Mouse (Mus musculus) right cerebral cortex, adult 2 months (tissue): Measurements from ENCODE around the gene Fam8a1.

Experiments
- DNase-seq, 2 experiments: peaks; one replicate each; pipeline ENCODE4 v3.0.0; 2021 to 2022; ENCODE audit warnings: low spot score in 2 of 2

Gene Fam8a1

DNA sequence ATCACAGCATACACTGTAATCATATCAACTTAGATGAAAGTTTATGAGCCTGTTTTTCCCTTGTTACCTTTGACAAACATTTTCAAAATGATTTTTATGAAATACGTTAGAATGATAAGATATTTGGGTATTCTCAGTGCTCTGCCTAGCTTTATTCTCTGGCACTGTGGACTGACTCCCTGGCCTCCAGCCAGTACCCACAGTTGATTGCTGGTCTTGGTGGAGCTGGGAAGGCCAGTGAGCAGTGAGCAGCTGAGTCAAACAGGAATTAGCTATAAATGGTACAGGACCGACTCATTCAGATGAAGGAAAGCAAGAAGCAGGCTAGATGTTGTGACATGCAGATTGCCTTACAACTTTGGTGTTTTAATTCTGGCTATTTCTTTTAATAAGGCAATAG, 5.3 kb downstream of the Fam8a1 start:
- no peak for DNase-seq

DNA sequence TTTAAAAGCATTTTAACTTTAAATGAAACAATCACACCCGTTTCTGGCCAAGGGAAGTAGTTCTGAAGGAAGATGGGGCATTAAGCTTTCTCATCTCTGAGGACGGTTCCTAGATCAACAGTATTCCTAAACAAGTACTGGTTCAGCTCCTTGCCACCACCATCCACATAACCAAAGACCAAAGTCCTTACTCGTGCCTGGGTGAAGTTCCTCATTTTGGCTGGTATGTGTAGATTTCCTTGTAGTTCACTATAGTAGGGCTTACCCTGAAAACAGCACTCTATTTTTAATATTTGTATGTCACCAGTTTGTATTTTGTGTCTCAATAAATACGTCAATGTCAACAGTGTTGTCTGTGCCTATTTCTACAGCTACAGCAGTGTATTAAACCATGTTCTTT, 8.4 kb downstream of the Fam8a1 start:
- no peak for DNase-seq

DNA sequence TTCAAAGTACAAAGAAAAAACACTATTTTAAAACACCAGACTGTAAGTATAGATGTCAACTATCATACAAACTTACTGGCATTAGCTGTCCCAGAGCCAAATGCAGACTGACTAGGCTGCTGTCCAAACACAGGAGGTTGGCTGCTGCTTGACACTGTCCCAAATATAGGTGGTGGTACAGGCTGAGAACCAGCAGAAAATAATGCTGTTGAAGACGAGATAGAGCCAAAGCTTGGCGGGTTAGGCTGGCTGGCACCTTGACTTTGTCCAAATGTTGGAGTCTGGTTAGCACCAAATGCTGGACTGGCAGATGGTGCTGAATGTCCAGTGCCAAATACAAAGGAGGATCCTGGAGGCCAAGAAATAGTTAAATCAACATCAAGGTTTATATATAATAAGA, 13.6 kb downstream of the Fam8a1 start:
- DNase-seq = no peak

DNA sequence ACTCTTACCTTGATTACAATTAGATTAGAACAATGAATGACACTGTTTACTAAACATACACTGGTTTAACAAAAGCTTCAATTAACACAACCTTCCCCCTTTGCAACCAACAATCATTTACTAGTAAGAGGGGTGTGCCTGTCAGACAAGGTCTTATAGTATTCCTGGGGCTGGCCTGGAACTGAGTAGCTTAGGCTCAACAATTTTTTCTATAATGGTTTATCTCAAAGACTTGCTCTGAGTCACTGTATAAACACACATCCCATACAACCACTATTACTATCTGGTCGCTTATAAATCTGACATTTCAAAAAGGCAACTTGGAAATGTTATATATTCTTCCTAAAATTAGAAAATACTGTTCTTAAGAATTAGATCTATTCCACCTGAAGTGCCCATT, 14.0 kb downstream of the Fam8a1 start:
- no peak for DNase-seq

DNA sequence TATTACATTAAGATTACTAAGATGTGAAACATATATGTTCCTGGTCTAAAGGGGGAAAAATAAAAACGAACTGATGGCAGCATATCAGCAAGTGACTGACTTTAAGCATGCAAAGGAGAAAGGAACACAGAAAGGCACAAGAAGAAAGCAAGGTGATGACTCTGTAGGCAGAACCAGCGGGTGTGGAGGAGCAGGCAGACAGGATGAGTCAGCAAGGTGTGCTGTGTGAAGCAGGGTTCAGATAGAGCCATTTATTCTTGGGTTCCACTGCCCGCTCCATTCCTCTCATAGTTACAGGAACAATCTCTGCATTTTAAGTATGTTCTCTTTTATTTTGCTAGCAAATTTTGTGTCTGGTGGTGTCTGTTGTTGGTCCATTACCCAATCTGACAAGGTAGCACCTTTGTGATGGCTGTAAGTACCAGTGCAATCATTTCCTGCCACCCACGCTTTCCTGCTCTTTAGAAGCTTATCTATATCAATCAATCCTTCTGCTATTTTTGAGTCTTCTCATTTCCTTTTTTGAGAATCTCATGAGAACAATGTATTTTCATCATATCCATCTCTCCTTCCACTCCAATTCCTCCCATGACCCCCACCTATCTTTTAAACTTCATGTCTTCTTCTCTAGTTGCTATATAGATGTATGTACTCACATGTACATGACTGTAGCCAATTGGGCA, 21.4 kb downstream of the Fam8a1 start:
- no peak for DNase-seq

DNA sequence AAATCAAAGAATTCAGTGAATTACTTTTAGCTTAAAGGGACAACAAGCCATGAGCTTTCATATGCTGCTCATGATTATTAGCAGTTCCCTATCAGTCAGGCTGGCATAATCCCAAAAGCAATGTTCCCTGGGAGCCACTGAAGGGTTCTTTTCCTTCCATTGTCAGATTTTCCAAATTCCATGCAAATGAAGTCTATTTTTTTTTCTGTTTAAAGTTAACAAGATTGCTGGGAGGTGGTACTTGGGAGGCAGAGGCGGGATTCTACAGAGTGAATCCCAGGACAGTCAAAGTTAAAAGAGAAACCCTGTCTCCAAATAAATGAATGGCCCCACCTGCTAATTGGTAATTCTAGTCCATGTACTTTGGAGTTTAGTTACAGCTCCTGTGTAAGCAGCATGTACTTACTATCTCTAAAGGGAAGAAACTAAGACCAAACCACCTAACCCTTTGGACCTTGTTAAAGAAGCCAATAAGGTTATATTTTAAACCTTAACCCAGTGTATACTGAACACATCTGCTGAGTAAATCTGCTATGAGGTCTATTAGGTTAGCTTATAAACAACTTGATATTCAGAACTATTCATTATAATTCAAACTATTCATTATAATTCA, 26.1 kb downstream of the Fam8a1 start:
- DNase-seq = no peak

DNA sequence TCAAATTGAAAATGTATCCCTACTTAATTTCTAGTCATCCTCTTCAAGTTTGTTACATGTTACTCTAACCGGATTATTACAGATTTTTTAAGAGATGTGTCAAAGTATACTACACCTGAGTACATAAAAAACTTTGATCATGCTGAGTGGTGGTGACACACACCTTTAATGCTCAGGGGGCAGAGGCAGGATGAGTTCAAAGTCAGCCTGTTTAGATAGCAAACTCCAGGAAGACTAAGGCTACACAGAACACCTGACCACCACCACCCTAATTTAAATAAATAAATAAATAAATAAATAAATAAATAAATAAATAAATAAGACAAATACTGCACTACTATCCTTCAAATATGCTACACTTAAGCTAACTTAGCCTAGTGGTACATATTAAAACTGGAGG, 26.6 kb downstream of the Fam8a1 start:
- DNase-seq = no peak

DNA sequence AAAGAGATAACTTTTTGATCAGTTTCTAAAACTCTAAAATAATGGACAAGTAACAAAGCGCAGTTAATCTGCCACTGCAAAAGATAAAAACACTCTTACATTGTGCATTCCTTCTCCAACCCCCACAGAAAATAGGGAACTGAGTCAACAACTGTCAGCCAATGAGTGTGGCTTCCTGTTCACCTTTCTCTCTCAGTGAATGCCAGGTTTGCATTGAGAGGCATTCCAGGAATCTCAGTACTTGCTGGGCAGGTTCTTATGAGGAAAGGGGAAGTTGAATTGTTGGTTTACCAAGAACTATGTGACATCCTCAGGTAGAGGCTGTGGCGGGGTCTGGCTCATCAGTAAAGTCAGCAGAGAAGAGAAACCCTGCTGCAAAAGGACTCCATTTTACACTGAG, 27.5 kb downstream of the Fam8a1 start:
- DNase-seq = no peak

DNA sequence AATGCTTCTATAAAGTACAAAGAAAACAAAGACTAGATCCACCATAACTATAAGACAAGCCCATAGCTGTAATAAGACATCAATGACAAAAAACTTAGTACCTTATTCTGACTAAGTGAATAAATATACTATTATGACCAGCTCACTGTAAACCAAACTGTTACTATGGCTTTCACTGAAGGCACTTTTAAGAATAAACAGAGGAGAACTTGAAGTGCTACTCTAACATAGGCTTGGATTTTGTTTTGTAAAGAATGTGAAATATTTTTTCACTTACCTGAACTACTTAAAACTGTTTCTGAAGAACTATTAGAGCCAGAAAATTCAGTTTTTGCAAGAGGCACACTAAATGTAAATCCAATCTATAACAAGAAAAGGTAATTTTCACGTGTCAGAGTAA, 30.1 kb downstream of the Fam8a1 start:
- DNase-seq = no peak

DNA sequence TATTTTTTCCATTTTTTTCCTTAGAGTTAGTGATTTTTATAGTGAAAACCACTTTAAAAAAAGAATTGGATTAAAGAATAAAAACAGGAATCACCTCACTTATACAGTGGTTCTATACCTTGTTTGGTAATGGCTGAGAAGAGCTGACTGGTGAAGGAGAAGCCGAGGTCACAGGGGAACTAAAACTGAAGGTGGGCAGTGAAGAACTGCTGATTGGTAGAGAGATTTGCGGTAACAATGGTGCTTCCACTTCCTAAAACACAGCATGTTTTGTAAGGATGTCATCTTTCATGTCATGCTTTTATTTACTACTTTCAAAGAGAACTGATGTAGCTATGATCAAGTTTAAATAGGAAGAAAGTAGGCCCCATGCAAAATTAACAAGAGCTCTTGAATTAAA, 32.2 kb downstream of the Fam8a1 start:
- no peak for DNase-seq

DNA sequence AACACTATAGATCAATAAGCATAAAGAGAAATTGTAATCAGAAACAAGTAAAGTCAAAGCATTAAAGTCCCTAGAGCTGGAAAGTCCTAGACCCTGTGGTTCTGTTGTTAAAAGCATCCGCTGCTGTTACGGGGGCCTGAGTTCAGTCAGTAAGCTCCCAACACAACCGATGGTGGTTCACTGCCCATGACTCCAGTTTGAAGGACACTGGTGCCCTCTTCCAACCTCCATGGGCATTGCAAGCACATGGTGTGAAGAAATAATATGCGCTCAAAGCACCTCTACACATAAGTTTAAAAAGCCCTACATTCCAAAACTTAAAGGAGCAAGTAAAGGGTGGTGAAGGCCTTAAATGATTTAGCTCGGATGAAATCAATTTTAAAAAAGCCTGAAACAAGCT, 33.8 kb downstream of the Fam8a1 start:
- DNase-seq = no peak

DNA sequence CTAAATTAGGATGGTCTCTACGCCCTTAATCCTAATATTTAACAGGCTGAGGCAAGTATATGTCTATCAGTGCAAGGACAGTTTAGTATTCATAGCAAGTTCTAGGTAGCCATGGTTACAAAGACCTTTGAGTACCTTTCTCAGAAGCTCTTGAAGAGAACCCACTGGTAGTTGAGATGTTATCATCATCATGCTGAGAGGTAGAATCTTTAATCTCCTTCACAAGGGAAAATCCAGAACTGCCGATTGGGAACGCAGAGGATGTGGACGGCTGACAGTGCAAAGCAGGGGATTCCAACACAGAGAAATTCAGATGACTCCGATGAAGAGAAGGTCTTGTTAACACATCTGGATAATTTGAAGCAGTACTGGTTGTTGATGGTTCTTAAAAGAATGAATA, 44.2 kb downstream of the Fam8a1 start:
- no peak for DNase-seq

DNA sequence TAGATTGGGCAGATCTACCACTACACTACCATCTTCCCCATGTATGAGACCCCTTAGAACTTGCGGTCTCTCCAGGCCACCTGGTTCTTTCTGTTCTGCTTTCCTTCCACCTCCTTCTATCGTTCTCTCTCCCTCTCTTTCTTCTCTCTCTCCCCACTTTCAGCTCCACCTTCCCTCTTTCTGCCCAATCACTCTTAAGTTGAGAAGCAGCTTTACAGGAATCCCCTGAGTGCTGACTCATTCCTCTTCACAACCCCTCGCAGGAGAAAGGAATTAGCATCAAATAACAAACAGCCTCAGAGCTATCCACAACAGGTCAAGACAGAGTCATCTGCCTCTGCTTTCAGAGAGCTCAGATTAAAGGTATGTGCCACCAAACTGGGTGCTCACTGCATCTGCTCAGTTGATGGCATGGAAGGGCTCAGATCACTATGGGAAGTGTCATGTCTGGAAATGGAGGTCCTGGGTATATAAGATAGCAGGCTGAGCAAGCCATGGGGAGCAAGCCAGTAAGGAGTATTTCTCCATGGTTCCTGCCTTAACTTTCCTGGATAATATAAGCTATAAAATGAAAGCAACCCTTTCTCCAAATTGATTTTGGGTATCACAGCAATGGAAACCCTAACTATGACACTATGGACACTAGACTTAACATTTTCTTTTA, 46.8 kb downstream of the Fam8a1 start:
- DNase-seq = no peak

DNA sequence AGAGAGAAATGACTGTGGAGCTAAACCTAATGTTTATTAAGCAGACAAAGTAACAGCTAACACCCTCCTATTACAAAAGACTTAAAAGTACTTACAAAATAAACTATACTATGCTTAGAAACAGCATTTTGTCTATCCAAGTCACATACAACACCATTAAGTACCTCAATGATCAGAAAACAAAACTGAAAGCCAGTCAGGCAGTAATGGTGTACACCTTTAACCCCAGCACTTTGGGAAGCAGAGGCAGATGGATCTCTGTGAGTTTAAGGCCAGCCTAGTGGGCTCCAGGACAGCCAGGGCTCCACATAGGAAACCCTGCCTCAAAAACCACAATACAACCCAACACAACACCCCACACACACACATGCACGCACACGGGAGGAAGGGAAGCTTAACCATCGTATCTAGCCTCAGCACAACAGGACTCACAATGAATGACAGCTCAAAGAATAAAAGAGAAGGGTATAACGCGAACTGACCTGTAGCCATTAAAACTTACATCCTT, 49.6 kb downstream of the Fam8a1 start:
- DNase-seq = no peak

DNA sequence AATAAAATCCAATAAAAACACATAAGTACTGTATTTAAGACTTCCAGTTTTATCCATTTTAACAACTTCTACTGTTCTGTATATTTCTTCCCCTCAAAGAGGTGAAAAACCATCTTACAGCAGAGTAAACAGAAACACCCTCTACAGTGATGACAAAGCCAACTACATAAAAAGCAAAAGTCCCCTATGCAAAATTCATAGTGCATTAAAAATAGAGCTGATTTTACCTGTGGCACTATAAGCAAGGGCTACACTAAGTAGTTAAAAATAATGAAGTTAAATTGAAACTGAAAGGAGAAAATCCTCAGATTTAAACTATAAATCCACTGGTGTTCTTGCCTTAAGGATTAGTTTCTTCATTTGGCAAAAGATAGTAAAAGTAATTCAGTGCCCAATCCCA, 51.7 kb downstream of the Fam8a1 start:
- DNase-seq = no peak

DNA sequence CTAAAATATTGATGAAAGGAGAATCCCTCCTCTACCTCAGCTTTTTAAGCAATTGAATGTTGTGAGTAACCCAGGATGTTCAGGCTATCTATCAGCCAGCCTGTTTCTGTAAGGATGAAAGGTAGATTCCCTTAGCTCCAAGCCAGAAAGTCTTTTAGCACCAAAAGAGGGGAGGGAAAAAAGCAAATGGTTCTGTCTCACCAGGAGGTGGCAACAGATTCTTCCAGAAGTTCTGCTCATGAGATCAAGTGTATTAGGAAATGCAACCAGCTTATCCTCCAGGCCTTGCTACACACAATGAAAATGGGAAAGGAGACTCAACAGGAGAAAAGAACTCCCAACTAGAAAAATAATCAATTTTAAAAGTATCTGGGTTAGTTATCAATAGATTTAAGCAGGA, 55.0 kb downstream of the Fam8a1 start:
- no peak for DNase-seq

DNA sequence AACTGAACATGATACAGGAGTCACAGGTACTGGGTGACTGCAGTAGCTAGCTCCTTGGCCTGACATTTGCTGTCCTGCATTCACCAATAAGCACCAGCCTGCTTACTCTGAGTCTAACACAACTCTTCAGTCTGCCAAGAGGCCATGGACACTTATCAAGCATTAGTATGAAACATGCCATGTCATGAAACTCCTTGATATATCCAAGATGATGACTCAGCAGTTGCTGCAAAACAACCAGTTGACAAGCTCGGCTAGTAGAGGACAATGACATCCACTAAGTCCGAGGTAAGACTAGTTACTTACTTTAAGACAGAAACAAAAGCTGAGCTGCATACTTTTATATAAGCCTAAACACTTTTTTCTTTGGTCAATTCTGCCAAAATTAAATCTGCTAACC, 55.9 kb downstream of the Fam8a1 start:
- DNase-seq = no peak

DNA sequence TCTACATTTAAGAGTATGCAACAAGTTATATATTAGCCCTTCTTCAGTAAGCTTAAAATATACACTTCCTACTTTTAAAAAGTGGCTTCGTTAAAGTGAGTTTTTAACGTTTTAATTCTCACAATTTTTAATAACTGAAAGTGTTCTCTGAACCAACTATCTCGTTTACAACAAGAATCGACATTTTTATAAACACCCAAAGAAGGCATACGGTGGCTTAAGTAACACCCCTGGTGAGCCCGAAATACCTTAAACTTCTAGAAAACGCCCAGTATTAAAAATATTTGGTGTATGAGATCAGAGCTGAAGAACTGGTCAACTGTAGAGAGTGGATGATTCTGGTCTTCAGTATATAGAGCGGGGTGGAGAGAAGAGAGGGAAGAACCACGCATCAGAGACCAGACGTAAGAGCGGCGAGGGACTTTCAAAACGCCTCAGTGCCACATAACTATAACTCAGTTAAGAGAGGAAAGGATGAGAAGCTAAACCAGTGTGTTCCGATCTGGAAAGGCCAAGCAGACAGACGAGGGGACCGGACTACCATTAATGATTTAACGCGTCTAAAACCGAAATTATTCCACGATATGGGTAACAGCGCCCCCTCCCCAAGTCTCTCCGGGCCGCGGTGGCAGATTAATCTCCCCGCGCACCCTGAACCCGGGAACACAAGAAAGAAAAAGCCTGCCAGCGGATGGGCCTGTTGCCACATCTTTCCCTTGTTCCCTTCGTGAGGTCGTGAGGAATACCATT, 57.1 kb downstream of the Fam8a1 start:
- peak; percentile 20 to 24 for DNase-seq

DNA sequence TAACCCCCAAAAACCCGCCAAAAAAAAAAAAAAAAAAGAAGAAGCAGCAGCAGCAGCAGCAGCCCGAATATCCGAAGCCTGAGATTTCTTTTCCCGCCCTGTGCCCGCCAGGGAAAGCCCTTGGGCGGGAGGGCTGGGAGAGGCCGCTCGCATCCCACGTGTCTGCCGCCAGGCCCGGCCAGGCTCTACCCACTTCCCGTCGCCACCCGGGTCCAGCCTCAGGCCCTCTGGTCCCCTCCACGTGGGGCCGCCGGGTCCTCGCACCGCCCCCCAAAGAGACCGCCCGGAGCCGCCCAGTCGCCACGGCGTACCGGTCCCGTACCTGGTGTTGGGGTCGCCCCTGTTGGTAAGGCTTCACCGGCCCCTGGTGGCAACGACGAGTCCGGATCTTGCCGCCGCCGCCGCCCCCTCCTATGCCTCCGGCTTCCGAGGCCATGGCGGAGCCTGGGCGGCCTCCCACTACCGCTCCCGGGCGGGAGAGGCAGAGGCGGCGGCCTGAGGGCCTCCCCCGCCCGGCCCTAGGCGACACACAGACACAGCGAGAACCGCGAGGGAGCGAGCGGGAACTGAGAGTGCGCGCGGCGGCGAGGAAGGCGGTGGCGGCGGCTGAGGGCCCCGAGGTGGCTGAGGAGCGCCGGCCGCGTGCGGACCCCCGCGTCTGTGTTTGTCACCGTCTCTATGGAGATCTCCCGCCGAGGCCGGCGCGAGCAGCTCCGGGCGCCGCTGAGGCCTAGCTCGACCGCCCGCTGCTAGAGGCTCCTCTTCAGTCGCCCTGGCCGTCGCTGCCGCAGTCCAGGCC, 57.9 kb downstream of the Fam8a1 start:
- peak; percentile 26 to 50 for DNase-seq
